Mouse (Mus musculus) adipocyte (in vitro differentiated cells): Measurements from ENCODE around the gene Entpd7.

Experiments
- DNase-seq: peaks from one replicate; pipeline ENCODE4 v3.0.0-alpha.2; 2016; ENCODE audit warnings: low spot score

The Entpd7 gene

GRCm38 (mm10) chr19:43724821-43725220, 35.3 kb downstream of the Entpd7 start:
- no peak for DNase-seq

DNA sequence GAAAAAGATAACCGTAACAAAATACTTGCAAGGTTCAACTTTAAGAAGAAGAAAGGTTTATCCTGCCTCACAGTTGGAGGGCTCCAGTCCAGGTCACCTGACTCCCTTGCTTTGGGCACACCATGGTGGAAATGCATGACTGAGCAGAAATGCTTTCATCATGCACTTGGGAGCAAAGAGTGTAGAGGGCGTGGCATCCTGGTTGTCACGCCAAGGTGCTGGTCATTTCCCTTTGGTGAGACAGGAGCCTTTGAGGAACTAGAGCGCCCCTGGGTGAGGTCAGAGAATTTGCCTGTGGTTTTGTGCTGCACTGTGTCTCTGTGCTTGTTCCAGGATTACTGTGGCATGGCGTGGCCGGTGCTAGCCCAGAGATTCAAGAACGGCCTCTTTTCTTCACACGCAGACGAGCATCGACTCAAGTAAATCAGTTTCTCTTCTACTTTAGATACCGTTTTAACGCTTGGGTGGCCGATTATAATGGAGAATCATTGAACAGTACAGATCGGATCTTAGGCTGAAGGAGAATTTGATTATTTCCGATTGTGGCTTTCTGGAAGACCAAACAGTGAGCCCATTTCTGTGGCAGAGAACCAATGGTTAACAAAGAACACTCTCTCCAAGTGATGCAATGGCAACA, 37.2 kb downstream of the Entpd7 start:
- DNase-seq, result no peak

DNA sequence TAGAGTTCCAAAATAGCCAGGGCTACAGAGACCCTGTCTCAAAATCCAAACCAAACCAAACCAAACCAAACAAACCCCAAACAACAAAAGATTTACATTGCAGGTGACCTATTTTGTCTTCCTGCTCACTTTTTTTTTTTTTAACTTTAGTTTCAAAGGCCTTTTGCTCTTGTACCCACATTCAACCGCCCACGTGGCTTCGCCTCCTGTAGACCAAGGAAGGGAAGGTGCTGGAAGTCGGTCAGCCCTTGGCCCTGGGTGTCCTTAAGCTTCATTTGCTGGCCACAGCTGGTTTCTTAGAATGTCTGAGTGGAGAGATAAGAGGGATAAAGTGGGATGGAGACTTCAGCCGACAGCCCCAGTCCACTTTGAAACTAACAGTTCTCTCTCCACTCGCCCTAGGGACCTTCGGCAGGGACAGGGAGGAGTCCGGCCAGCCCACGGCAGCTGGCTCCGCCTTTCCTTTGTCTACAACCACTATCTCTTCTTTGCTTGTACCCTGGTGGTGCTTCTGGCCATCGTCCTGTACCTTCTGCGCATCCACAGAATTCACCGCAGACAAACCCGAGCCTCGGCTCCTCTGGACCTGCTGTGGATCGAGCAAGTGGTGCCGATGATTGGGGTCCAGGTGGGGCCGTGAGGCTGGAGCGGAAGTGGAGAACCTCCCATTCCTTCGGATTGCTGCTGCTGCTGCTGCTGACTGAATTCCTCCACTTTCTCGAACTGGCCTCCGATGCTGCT, 40.0 kb downstream of the Entpd7 start:
- DNase-seq, result no peak

- no peak for DNase-seq
Observed at GRCm38 (mm10) chr19:43730037-43730428, 40.6 kb downstream of the Entpd7 start.

GRCm38 (mm10) chr19:43731157-43731556, 41.7 kb downstream of the Entpd7 start:
- no peak for DNase-seq

- no peak for DNase-seq
Observed at GRCm38 (mm10) chr19:43738409-43738808, 48.9 kb downstream of the Entpd7 start.

GRCm38 (mm10) chr19:43743401-43743800, 53.9 kb downstream of the Entpd7 start:
- DNase-seq, result no peak

DNA sequence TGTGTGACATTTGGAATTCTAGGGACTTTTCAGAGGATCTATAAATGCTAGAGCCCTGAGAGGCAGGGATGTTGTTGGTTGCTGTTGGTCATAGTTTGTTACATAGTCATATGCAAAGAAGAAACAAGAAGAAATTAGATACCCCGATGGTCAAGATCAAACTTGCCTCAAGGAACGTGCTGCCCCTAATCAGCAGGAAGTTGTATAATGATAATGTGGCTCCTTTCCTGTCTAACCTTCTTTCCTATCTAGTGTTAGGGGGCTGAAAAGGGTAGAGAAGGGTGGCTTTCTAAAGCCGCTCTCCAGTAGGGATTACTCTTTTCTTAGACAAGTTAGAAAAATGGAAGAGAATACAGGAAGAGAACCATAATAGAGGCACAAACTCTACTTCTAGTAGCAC, 56.3 kb downstream of the Entpd7 start:
- DNase-seq, result no peak

- DNase-seq, result peak; percentile 42
Observed at GRCm38 (mm10) chr19:43747877-43748276, 58.4 kb downstream of the Entpd7 start.

GRCm38 (mm10) chr19:43750008-43750407, 60.5 kb downstream of the Entpd7 start:
- no peak for DNase-seq

DNA sequence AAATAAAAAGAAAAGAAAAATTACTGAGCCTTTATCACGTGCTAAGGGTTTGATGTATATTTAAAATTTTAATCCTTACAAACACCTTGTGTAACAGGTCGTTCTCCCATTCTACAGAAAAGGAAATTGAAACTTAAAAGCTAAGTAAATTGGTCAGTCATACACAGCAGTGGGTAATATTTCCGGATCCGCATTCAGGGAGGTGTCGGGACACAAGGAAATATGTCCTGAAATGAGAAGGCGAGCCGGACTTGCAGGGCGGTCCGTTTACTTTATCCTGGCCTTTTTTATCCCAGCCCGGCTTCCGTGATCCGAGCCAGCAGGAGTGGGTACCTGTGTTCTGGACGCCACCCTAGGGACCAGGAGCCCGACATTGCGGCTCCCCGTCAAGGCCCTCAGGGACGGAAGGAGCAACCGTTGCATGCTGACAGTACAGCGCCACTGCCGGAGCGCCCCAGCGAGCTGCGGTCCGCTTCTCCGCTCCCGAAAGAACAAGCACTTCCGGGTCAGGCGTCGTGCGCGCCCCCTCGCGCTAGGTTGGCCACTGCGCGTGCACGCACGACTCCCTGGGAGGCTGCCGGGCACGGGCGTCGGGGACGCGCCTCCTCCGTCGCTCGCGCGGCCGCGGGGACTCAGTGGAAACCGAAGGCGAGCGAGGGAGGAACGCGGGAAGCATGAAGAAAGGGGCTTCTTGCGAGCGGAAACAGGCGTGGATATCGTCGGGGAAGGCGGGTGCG, 63.2 kb downstream of the Entpd7 start, which contains the start of the genes Cutc and Cox15:
TSS of gene Cutc (plus strand) at position 508 of the 737 bp plus-strand sequence.
TSS of gene Cox15 (minus strand) at position 512 of the 737 bp plus-strand sequence.
- peak; percentile 97 for DNase-seq

- DNase-seq, result peak; percentile 94
Observed at GRCm38 (mm10) chr19:43753226-43753835, 63.9 kb downstream of the Entpd7 start.

GRCm38 (mm10) chr19:43754237-43754636, 64.8 kb downstream of the Entpd7 start:
- DNase-seq, result no peak

- no peak for DNase-seq
Observed at GRCm38 (mm10) chr19:43754872-43755271, 65.4 kb downstream of the Entpd7 start.

DNA sequence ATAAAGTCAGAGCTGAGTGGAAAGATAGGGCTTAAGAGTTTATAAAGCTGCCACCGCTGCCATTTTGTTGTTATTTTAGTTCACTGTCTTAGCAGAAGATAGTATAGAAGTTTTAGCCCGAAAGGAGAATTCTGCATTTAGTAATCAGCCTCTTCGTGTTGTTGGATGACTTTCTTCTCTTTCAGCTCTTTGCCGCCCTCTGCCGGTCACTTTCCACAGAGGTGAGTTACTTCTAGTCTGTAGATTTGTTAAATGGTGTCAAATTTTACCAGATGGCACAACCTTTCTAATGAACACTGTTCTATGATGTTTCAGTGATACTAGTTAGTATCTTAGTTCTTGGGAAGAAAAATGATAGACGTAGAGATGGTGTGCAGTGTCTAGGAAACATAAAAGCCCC, 71.0 kb downstream of the Entpd7 start:
- DNase-seq, result peak; percentile 81

DNA sequence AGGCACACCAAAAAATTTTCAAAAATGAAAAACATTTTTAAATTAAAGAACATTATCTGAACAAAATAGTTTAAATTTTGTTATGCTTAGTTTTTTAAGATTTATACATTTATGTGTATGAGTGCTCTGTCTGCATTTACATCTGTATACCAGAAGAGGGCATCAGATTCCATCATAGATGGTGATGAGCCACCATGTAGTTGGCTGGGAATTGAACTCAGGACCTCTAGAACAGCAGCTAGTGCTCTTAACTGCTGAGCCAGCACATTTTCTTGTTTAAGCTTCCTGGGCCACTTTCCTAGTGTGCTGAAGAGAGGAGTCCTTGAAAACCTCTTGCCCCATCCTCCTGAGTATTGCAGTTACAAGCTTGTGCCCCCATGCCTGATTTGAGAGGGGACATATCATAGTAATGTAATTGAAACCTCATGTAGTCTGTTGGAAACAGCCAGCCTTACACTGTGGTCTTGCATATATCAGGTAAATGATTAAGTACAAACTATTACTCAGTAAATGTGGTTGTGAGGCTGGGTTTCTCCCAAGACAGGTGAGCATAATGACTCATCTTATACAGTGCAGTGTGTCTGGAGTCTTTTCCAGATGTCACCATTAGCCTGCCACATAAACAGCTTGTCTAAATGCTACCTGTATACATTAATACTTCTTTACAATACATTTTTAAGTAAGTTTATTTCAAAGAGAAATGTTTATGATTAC, 72.2 kb downstream of the Entpd7 start:
- no peak for DNase-seq

GRCm38 (mm10) chr19:43762410-43762809, 72.9 kb downstream of the Entpd7 start:
- DNase-seq, result no peak

- DNase-seq, result no peak
Observed at GRCm38 (mm10) chr19:43766451-43766850, 77.0 kb downstream of the Entpd7 start.

DNA sequence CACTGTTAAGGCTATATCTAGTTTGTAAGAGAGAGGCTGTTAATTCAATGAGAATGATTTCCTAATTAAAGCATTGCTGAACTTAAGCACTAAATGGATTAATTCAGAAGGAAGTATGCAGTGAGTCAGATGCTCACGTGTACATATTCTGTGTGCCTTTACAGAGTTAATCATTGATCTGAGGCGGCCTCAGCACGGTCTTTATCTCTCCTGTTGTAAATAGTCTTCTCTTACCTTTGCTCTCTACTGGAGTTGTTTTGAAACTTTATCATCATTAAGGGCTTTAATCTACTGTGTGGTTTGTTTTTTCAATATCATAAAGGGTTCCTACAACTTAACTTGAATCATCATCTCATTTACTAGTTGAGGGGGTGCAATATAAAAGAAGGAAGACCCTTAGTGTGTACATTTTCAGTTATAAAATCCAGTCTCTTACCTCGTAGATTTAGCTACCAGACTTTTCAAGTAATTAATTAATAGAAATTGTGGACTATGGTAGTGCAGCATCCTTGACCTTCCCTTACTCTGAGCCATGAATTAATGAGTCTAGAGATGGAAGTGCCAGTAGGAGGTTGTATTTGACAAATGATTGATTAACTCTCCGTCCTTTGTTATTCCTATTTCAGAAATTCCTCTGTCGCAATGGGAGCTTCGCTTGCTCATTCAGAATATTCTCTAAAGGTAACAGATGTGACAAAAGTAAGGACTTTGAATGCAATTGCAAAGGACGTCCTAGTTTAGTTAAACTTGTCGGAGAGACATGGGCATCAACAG, 78.3 kb downstream of the Entpd7 start:
- DNase-seq, result no peak

GRCm38 (mm10) chr19:43769366-43769960, 80.0 kb downstream of the Entpd7 start:
- peak; percentile 87 for DNase-seq

- no peak for DNase-seq
Observed at GRCm38 (mm10) chr19:43770584-43770983, 81.1 kb downstream of the Entpd7 start.
